Comparison of ENCODE assay signal across 8 mouse cellular contexts in genomic region chr8:86535791-86536662, GRCm38 (mm10). TPM values are rescaled to one million over a fixed set of nuclear protein-coding genes. Genes with fewer than 3 reads are reported as not detected.
A peak's percentile ranks its signal among the peaks of the same experiment; 100 is the strongest.
DNase-seq lines count a peak whose midpoint lies in the region; ATAC-seq and TF ChIP-seq lines count a peak whose summit lies in the region.

No protein-coding gene starts in this region.

- no peak for ATAC-seq in heart, embryonic 13.5 days (ENCODE audit: extremely low read depth, insufficient number of reproducible peaks, low FRiP score, low TSS enrichment)
- peak; percentile 74; the same call in 1 of the 2 replicates for ATAC-seq in kidney, embryonic 15.5 days (replicated peaks; ENCODE audit: low FRiP score)
- 0 out of 2 replicates have a peak, but pooled peaks have one; percentile 56 for ATAC-seq in limb, embryonic 12.5 days (ENCODE audit: insufficient number of reproducible peaks, insufficient read depth, low FRiP score, low TSS enrichment, low read depth)

- peaks cover 21% of the 10 kb centered on the region for H3K4me1 ChIP-seq in forebrain, embryonic 10.5 days
- peaks cover 4% of the 10 kb centered on the region; the same call in 1 of the 2 replicates for H3K4me1 ChIP-seq in heart, embryonic 13.5 days
- peaks cover 7% of the 10 kb centered on the region for H3K4me1 ChIP-seq in kidney, embryonic 15.5 days
- peaks cover 7% of the 10 kb centered on the region for H3K4me1 ChIP-seq in limb, embryonic 12.5 days (replicated peaks)

- TF ChIP-seq CTCF in brain, embryonic 14.5 days (IDR thresholded peaks at IDR 0.05; ENCODE audit: borderline replicate concordance, extremely low read depth, insufficient read depth, insufficient read length), result peak; percentile 64; the same call in 1 of the 2 replicates

- peak overlapping the region; percentile 67 for H3K27ac ChIP-seq in forebrain, embryonic 10.5 days
- H3K27ac ChIP-seq in heart, embryonic 13.5 days (replicated peaks), result no peak overlapping the region
- H3K27ac ChIP-seq in kidney, embryonic 15.5 days, result no peak overlapping the region
- H3K27ac ChIP-seq in limb, embryonic 12.5 days, result no peak overlapping the region

- peak; percentile 67 for DNase-seq in 416B (ENCODE audit: low read depth)
- peak; percentile 95 for DNase-seq in brain, embryonic 14.5 days (ENCODE audit: low read depth)
- peak; percentile 66 for DNase-seq in forebrain, embryonic 10.5 days (ENCODE audit: extremely low spot score, low spot score)
- peak; percentile 58 for DNase-seq in neural tube, embryonic 10.5 days (ENCODE audit: extremely low spot score, low spot score)
- DNase-seq in telencephalon, adult 2 months (ENCODE audit: low read depth, low spot score), result peak; percentile 58

- peak overlapping the region; percentile 56 for H3K4me2 ChIP-seq in heart, embryonic 13.5 days
- H3K4me2 ChIP-seq in kidney, embryonic 15.5 days, result peak overlapping the region; percentile 41
- H3K4me2 ChIP-seq in limb, embryonic 12.5 days, result no peak overlapping the region

- 66% methylated on average over 11 of the region's 11 CpGs for WGBS in forebrain, embryonic 10.5 days
- WGBS in heart, embryonic 13.5 days, result 36% methylated on average over 11 of the region's 11 CpGs
- 46% methylated on average over 11 of the region's 11 CpGs for WGBS in kidney, embryonic 15.5 days
- WGBS in limb, embryonic 12.5 days, result 60% methylated on average over 11 of the region's 11 CpGs

- H3K36me3 ChIP-seq in forebrain, embryonic 10.5 days (replicated peaks), result no peaks in the 10 kb centered on the region
- H3K36me3 ChIP-seq in heart, embryonic 13.5 days, result no peaks in the 10 kb centered on the region
- H3K36me3 ChIP-seq in kidney, embryonic 15.5 days, result no peaks in the 10 kb centered on the region
- H3K36me3 ChIP-seq in limb, embryonic 12.5 days, result no peaks in the 10 kb centered on the region

- H3K9me3 ChIP-seq in forebrain, embryonic 10.5 days, result no peaks in the 10 kb centered on the region
- no peaks in the 10 kb centered on the region for H3K9me3 ChIP-seq in heart, embryonic 13.5 days
- no peaks in the 10 kb centered on the region for H3K9me3 ChIP-seq in kidney, embryonic 15.5 days (replicated peaks)
- H3K9me3 ChIP-seq in limb, embryonic 12.5 days, result no peaks in the 10 kb centered on the region

- H3K9ac ChIP-seq in heart, embryonic 13.5 days, result 0 out of 2 replicates have a peak overlapping the region, but pooled peaks have one; percentile 50
- peak overlapping the region; percentile 10; the same call in 1 of the 2 replicates for H3K9ac ChIP-seq in kidney, embryonic 15.5 days
- H3K9ac ChIP-seq in limb, embryonic 12.5 days (replicated peaks), result no peak overlapping the region

- H3K27me3 ChIP-seq in forebrain, embryonic 10.5 days (ENCODE audit: poor library complexity, severe bottlenecking), result no peaks in the 10 kb centered on the region
- H3K27me3 ChIP-seq in heart, embryonic 13.5 days (replicated peaks), result peaks cover 8% of the 10 kb centered on the region; the same call in 1 of the 2 replicates
- H3K27me3 ChIP-seq in kidney, embryonic 15.5 days, result no peaks in the 10 kb centered on the region
- no peaks in the 10 kb centered on the region for H3K27me3 ChIP-seq in limb, embryonic 12.5 days

- no peak overlapping the region for H3K4me3 ChIP-seq in forebrain, embryonic 10.5 days
- no peak overlapping the region for H3K4me3 ChIP-seq in heart, embryonic 13.5 days
- H3K4me3 ChIP-seq in kidney, embryonic 15.5 days (replicated peaks), result 0 out of 2 replicates have a peak overlapping the region, but pooled peaks have one; percentile 8
- no peak overlapping the region for H3K4me3 ChIP-seq in limb, embryonic 12.5 days (replicated peaks)

- no peak for TF ChIP-seq POLR2A in brain, embryonic 14.5 days (IDR thresholded peaks at IDR 0.05; ENCODE audit: borderline replicate concordance, extremely low read depth, insufficient read depth, insufficient read length, poor library complexity, severe bottlenecking)

RNA-seq across cellular contexts. Expression of gene Abcc12, which starts 44.5 kb away (rescaled TPM):
- 0.23 and 0.52 TPM in 2 replicates for polyA plus RNA-seq in brain, embryonic 14.5 days (2012; rRNA removed)
- not detected in 2 replicates for polyA plus RNA-seq in forebrain, embryonic 10.5 days (2016; fragmentation: Nextera tagmentation; extraction: Ambion mirVana)
- polyA plus RNA-seq in heart, embryonic 13.5 days (2015; fragmentation: Nextera tagmentation; extraction: Ambion mirVana), result not detected in 2 replicates
- polyA plus RNA-seq in kidney, embryonic 15.5 days (2015; fragmentation: Nextera tagmentation; extraction: Ambion mirVana), result 0.14 and 0.15 TPM in 2 replicates
- polyA plus RNA-seq in limb, embryonic 12.5 days (2016; fragmentation: Nextera tagmentation; extraction: Ambion mirVana), result 0.04 TPM in 1 of 2 replicates, not detected in the other
